Mouse (Mus musculus) kidney, embryonic 16.5 days (tissue): ENCODE data around the gene Prox2. TPM values are rescaled to one million over a fixed set of nuclear protein-coding genes. Genes with fewer than 3 reads are reported as not detected.

Source experiments
- ATAC-seq: fragments of 200-750 bp; cut with Nextera tagmentation; 2 replicates; pipeline ENCODE4 v1.8.0; 2017; ENCODE audit warnings: moderate TSS enrichment; ENCODE audit not compliant: low FRiP score, low TSS enrichment
- H3K27ac ChIP-seq: fragments of 300-500 bp; sonication (generic); 2 replicates; pipeline ENCODE4 v1.5.1; 2014; ENCODE audit warnings: low read length
- H3K27me3 ChIP-seq: fragments of 300-500 bp; sonication (generic); 2 replicates; pipeline ENCODE4 v1.6.1; 2014; ENCODE audit warnings: low read length, control low read depth, mixed read lengths; ENCODE audit not compliant: insufficient read depth
- H3K36me3 ChIP-seq: fragments of 300-500 bp; sonication (generic); 2 replicates; pipeline ENCODE4 v1.6.1; 2014; ENCODE audit warnings: low read length, control low read depth, mixed read lengths; ENCODE audit not compliant: insufficient read depth
- H3K4me1 ChIP-seq: fragments of 300-500 bp; sonication (generic); 2 replicates; pipeline ENCODE4 v1.6.1; 2014; ENCODE audit warnings: low read length, control low read depth, mixed read lengths; ENCODE audit not compliant: insufficient read depth
- H3K4me2 ChIP-seq: fragments of 300-500 bp; sonication (generic); replicated peaks from 2 replicates; pipeline ENCODE4 v1.6.1; 2014; ENCODE audit warnings: low read depth, low read length
- H3K4me3 ChIP-seq: fragments of 300-500 bp; sonication (generic); 2 replicates; pipeline ENCODE4 v1.5.1; 2014; ENCODE audit warnings: mild to moderate bottlenecking, low read length
- H3K9ac ChIP-seq: fragments of 300-500 bp; sonication (generic); replicated peaks from 2 replicates; pipeline ENCODE4 v1.6.1; 2014; ENCODE audit warnings: low read length
- H3K9me3 ChIP-seq: fragments of 300-500 bp; sonication (generic); 2 replicates; pipeline ENCODE4 v1.6.1; 2016; ENCODE audit warnings: low read length, control low read depth
- WGBS: fragments of 180-500 bp; shearing (Covaris S2); extraction: QIAGEN DNeasy Blood & Tissue Kit; methylation state at CpG from one replicate; pipeline ENCODE4 v1.1.7; 2014; 5-methylcytosine and 5-hydroxymethylcytosine counted together
- polyA plus RNA-seq: library from polyadenylated mRNA; unstranded; fragments of >200 nt; fragmentation: Nextera tagmentation; extraction: Ambion mirVana; gene quantifications from 2 replicates; pipeline ENCODE4 v1.2.1, GENCODE M21; 2015

Prox2 gene
- polyA plus RNA-seq, 1 experiment from 2014 or later = 3.7 TPM

- WGBS = 73% methylated on average over 3 of the region's 3 CpGs
- H3K27me3 ChIP-seq = no peaks in the 10 kb centered on the region
- no peak overlapping the region for H3K9ac ChIP-seq
- peak overlapping the region; percentile 27; the same call in 1 of the 2 replicates for H3K27ac ChIP-seq
- no peak overlapping the region for H3K4me2 ChIP-seq
- no peak overlapping the region for H3K4me3 ChIP-seq
- H3K4me1 ChIP-seq = peaks cover 31% of the 10 kb centered on the region
- H3K36me3 ChIP-seq = peaks cover 9% of the 10 kb centered on the region
- no peak for ATAC-seq
- H3K9me3 ChIP-seq = no peaks in the 10 kb centered on the region
Observed at GRCm38 (mm10) chr12:85113337-85113736, 2.8 kb upstream of the Prox2 start.

GRCm38 (mm10) chr12:85112550-85113251 is 2.1 kb upstream of the Prox2 start:
- Histone ChIP-seq H3K9ac (0 out of 2 replicates have a peak overlapping the region, but pooled peaks have one; percentile 36), H3K36me3 (peaks cover 8% of the 10 kb centered on the region; the same call in 1 of the 2 replicates), H3K9me3 (no peaks in the 10 kb centered on the region), H3K27me3 (no peaks in the 10 kb centered on the region), H3K4me1 (peaks cover 31% of the 10 kb centered on the region), H3K27ac (peak overlapping the region; percentile 27; the same call in 1 of the 2 replicates), H3K4me2 (peak overlapping the region; percentile 93), H3K4me3 (no peak overlapping the region)
- WGBS = 77% methylated on average over 7 of the region's 7 CpGs
- ATAC-seq = no peak

- H3K27me3 ChIP-seq = no peaks in the 10 kb centered on the region
- no peaks in the 10 kb centered on the region for H3K9me3 ChIP-seq
- peak; percentile 28; the same call in 1 of the 2 replicates for ATAC-seq
- peak overlapping the region; percentile 93 for H3K4me2 ChIP-seq
- H3K27ac ChIP-seq = peak overlapping the region; percentile 87
- H3K4me3 ChIP-seq = peak overlapping the region; percentile 82
- peak overlapping the region; percentile 96 for H3K9ac ChIP-seq
- H3K4me1 ChIP-seq = peaks cover 38% of the 10 kb centered on the region
- no peaks in the 10 kb centered on the region; the same call in 1 of the 2 replicates for H3K36me3 ChIP-seq
- WGBS = 12% methylated on average over 18 of the region's 18 CpGs
Observed at GRCm38 (mm10) chr12:85110011-85110697, 405 bp downstream of the Prox2 start.

- Histone ChIP-seq H3K27me3 (no peaks in the 10 kb centered on the region), H3K27ac (no peak overlapping the region), H3K9me3 (no peaks in the 10 kb centered on the region), H3K9ac (no peak overlapping the region), H3K4me1 (peaks cover 38% of the 10 kb centered on the region), H3K4me3 (no peak overlapping the region), H3K36me3 (no peaks in the 10 kb centered on the region; the same call in 1 of the 2 replicates), H3K4me2 (no peak overlapping the region)
- no peak for ATAC-seq
- 58% methylated on average over 4 of the region's 4 CpGs for WGBS
Observed at GRCm38 (mm10) chr12:85109426-85109825, 1.1 kb downstream of the Prox2 start.

GRCm38 (mm10) chr12:85108643-85109042 is 1.9 kb downstream of the Prox2 start:
- WGBS = 66% methylated on average over 3 of the region's 3 CpGs
- peaks cover 38% of the 10 kb centered on the region for H3K4me1 ChIP-seq
- H3K4me2 ChIP-seq = no peak overlapping the region
- H3K27me3 ChIP-seq = no peaks in the 10 kb centered on the region
- no peaks in the 10 kb centered on the region for H3K9me3 ChIP-seq
- H3K4me3 ChIP-seq = no peak overlapping the region
- H3K36me3 ChIP-seq = no peaks in the 10 kb centered on the region; the same call in 1 of the 2 replicates
- no peak overlapping the region for H3K27ac ChIP-seq
- ATAC-seq = no peak
- no peak overlapping the region for H3K9ac ChIP-seq

GRCm38 (mm10) chr12:85106292-85106691 is 4.3 kb downstream of the Prox2 start:
- WGBS = 4% methylated on average over 8 of the region's 8 CpGs
- ATAC-seq = no peak
- Histone ChIP-seq H3K4me2 (peak overlapping the region; percentile 46), H3K4me3 (peak overlapping the region; percentile 19), H3K27me3 (no peaks in the 10 kb centered on the region), H3K36me3 (no peaks in the 10 kb centered on the region), H3K9me3 (no peaks in the 10 kb centered on the region), H3K27ac (no peak overlapping the region), H3K4me1 (peaks cover 16% of the 10 kb centered on the region), H3K9ac (peak overlapping the region; percentile 25; the same call in 1 of the 2 replicates)

- Histone ChIP-seq H3K4me2 (no peak overlapping the region), H3K9me3 (no peaks in the 10 kb centered on the region), H3K27me3 (no peaks in the 10 kb centered on the region), H3K4me1 (peaks cover 12% of the 10 kb centered on the region), H3K36me3 (no peaks in the 10 kb centered on the region), H3K9ac (no peak overlapping the region), H3K4me3 (no peak overlapping the region), H3K27ac (no peak overlapping the region)
- no peak for ATAC-seq
- 87% methylated on average over 8 of the region's 8 CpGs for WGBS
Observed at GRCm38 (mm10) chr12:85104789-85105188, 5.8 kb downstream of the Prox2 start.

GRCm38 (mm10) chr12:85103096-85103495 is 7.5 kb downstream of the Prox2 start:
- Histone ChIP-seq H3K36me3 (no peaks in the 10 kb centered on the region), H3K27ac (no peak overlapping the region), H3K4me2 (no peak overlapping the region), H3K4me1 (peaks cover 6% of the 10 kb centered on the region; the same call in 1 of the 2 replicates), H3K4me3 (no peak overlapping the region), H3K9me3 (no peaks in the 10 kb centered on the region), H3K27me3 (no peaks in the 10 kb centered on the region), H3K9ac (no peak overlapping the region)
- ATAC-seq = no peak
- 52% methylated on average over 8 of the region's 8 CpGs for WGBS

GRCm38 (mm10) chr12:85101521-85102106 is 8.9 kb downstream of the Prox2 start:
- 80% methylated on average over 5 of the region's 5 CpGs for WGBS
- no peak for ATAC-seq
- Histone ChIP-seq H3K4me1 (peaks cover 5% of the 10 kb centered on the region; the same call in 1 of the 2 replicates), H3K36me3 (no peaks in the 10 kb centered on the region), H3K27ac (no peak overlapping the region), H3K4me3 (no peak overlapping the region), H3K27me3 (no peaks in the 10 kb centered on the region), H3K9ac (no peak overlapping the region), H3K4me2 (no peak overlapping the region), H3K9me3 (no peaks in the 10 kb centered on the region)
